Mouse (Mus musculus) megakaryocyte, embryonic 14.5 days (primary cell): ENCODE data around the gene Mtf1.

Experiments
- FLI1 ChIP-seq: IDR thresholded peaks from 2 replicates; pipeline ENCODE4 v1.6.1; 2012; ENCODE audit warnings: low read length, inconsistent platforms, mixed read lengths
- GATA1 ChIP-seq: IDR thresholded peaks from 3 replicates; pipeline ENCODE4 v1.6.1; 2012; ENCODE audit warnings: mixed read lengths, low read length, inconsistent platforms, borderline replicate concordance

- no peak for TF ChIP-seq FLI1
- TF ChIP-seq GATA1 = no peak
Measured at GRCm38 (mm10) chr4:124840998-124841397, 39.1 kb downstream of the Mtf1 start.
